ENCODE assay signal across 25 mouse cellular contexts in genomic region chr4:55583589-55583988, GRCm38 (mm10). TPM values are rescaled to one million over a fixed set of nuclear protein-coding genes. Genes with fewer than 3 reads are reported as not detected.
A peak's percentile ranks its signal among the peaks of the same experiment; 100 is the strongest.
DNase-seq lines count a peak whose midpoint lies in the region; ATAC-seq and TF ChIP-seq lines count a peak whose summit lies in the region.
"Had no signal": no experiment of that assay in that cellular context is flagged by ENCODE, and none has a peak within 500 bp of the region (broad histone marks: within the 10 kb centered on the region; RNA-seq: fewer than 3 reads in every experiment).

No protein-coding gene starts in this region.

- ATAC-seq in heart, embryonic 13.5 days (ENCODE audit: extremely low read depth, insufficient number of reproducible peaks, low FRiP score, low TSS enrichment) = 0 out of 2 replicates have a peak, but pooled peaks have one; percentile 42
- peak; percentile 81 for ATAC-seq in stomach, postnatal 0 days (ENCODE audit: low FRiP score, low TSS enrichment)
- ATAC-seq: forebrain, embryonic 14.5 days; forebrain, embryonic 16.5 days had no signal

- in situ Hi-C loops in ES-E14 (cut with MboI; ENCODE audit: low sequenced_read_pairs in 2 of 2, unreplicated experiment in 2 of 2) = no loop called here

- H3K4me3 ChIP-seq in heart, embryonic 13.5 days = no peak overlapping the region
- H3K4me3 ChIP-seq in ES-E14 (ENCODE audit: insufficient read depth in 1 of 2, low read depth in 1 of 2, low read length in 2 of 2, poor library complexity in 1 of 2, severe bottlenecking in 1 of 2) = no peak overlapping the region
- no peak overlapping the region for H3K4me3 ChIP-seq in stomach, postnatal 0 days (ENCODE audit: low read depth, low read length)
- no peak overlapping the region for H3K4me3 ChIP-seq in layer of hippocampus, adult 2 months
- H3K4me3 ChIP-seq: embryonic facial prominence, embryonic 13.5 days; embryonic facial prominence, embryonic 15.5 days; erythroblast, embryonic 14.5 days; forebrain, embryonic 10.5 days; forebrain, embryonic 12.5 days had no signal

- no peak overlapping the region for H3K4me2 ChIP-seq in heart, embryonic 13.5 days
- H3K4me2 ChIP-seq in stomach, postnatal 0 days (replicated peaks; ENCODE audit: low read depth) = no peak overlapping the region
- H3K4me2 ChIP-seq: embryonic facial prominence, embryonic 13.5 days; embryonic facial prominence, embryonic 15.5 days; forebrain, embryonic 12.5 days had no signal

- no peaks in the 10 kb centered on the region for H3K36me3 ChIP-seq in heart, embryonic 13.5 days
- H3K36me3 ChIP-seq in ES-E14 (ENCODE audit: control insufficient read depth, insufficient read depth, low read length, poor library complexity, severe bottlenecking) = no peaks in the 10 kb centered on the region
- no peaks in the 10 kb centered on the region for H3K36me3 ChIP-seq in stomach, postnatal 0 days (ENCODE audit: control insufficient read depth, insufficient read depth, low read length)
- H3K36me3 ChIP-seq: embryonic facial prominence, embryonic 13.5 days; embryonic facial prominence, embryonic 15.5 days; forebrain, embryonic 10.5 days; forebrain, embryonic 12.5 days had no signal

- no peaks in the 10 kb centered on the region for H3K4me1 ChIP-seq in heart, embryonic 13.5 days
- H3K4me1 ChIP-seq in ES-E14 (ENCODE audit: control insufficient read depth in 2 of 2, insufficient read depth in 2 of 2, low read length in 2 of 2, poor library complexity in 1 of 2) = no peaks in the 10 kb centered on the region
- H3K4me1 ChIP-seq in stomach, postnatal 0 days (replicated peaks; ENCODE audit: control insufficient read depth, insufficient read depth) = no peaks in the 10 kb centered on the region
- H3K4me1 ChIP-seq: embryonic facial prominence, embryonic 13.5 days; forebrain, embryonic 12.5 days had no signal

- no peak overlapping the region for H3K27ac ChIP-seq in heart, embryonic 13.5 days (replicated peaks)
- H3K27ac ChIP-seq in ES-E14 (ENCODE audit: insufficient read depth, low read depth, low read length, poor library complexity, severe bottlenecking) = no peak overlapping the region
- H3K27ac ChIP-seq in stomach, postnatal 0 days (replicated peaks) = no peak overlapping the region
- no peak overlapping the region for H3K27ac ChIP-seq in layer of hippocampus, adult 2 months
- H3K27ac ChIP-seq: embryonic facial prominence, embryonic 13.5 days; embryonic facial prominence, embryonic 15.5 days; forebrain, embryonic 10.5 days; forebrain, embryonic 12.5 days had no signal

- no peak for TF ChIP-seq CTCF in stomach, postnatal 0 days (IDR thresholded peaks at IDR 0.05; ENCODE audit: low read depth)
- no peak for TF ChIP-seq CTCF in layer of hippocampus, adult 2 months (conservative IDR thresholded peaks at IDR 0.05)

- WGBS in heart, embryonic 13.5 days = 45% methylated on average over 8 of the region's 8 CpGs
- WGBS in stomach, postnatal 0 days = 61% methylated on average over 8 of the region's 8 CpGs

- H3K9me3 ChIP-seq in heart, embryonic 13.5 days = no peaks in the 10 kb centered on the region
- H3K9me3 ChIP-seq in ES-E14 (ENCODE audit: control insufficient read depth, insufficient read depth, low read depth, low read length) = no peaks in the 10 kb centered on the region
- H3K9me3 ChIP-seq in stomach, postnatal 0 days (ENCODE audit: control insufficient read depth, low read length) = no peaks in the 10 kb centered on the region
- H3K9me3 ChIP-seq: embryonic facial prominence, embryonic 13.5 days; embryonic facial prominence, embryonic 15.5 days; forebrain, embryonic 10.5 days; forebrain, embryonic 12.5 days had no signal

- no peak for TF ChIP-seq EP300 in stomach, postnatal 0 days (optimal IDR thresholded peaks at IDR 0.05)

- no peak overlapping the region for H3K9ac ChIP-seq in heart, embryonic 13.5 days
- H3K9ac ChIP-seq in ES-E14 (ENCODE audit: insufficient read depth, low read depth, low read length, poor library complexity, severe bottlenecking) = no peak overlapping the region
- H3K9ac ChIP-seq in stomach, postnatal 0 days (ENCODE audit: low read length) = no peak overlapping the region
- H3K9ac ChIP-seq: embryonic facial prominence, embryonic 13.5 days; embryonic facial prominence, embryonic 15.5 days; forebrain, embryonic 12.5 days had no signal

- H3K27me3 ChIP-seq in heart, embryonic 13.5 days (replicated peaks) = no peaks in the 10 kb centered on the region
- no peaks in the 10 kb centered on the region for H3K27me3 ChIP-seq in stomach, postnatal 0 days (ENCODE audit: control insufficient read depth, insufficient read depth, low read length)
- H3K27me3 ChIP-seq: embryonic facial prominence, embryonic 13.5 days; embryonic facial prominence, embryonic 15.5 days; forebrain, embryonic 12.5 days had no signal

- DNase-seq in heart, adult 18-20 months = no peak
- DNase-seq in ES-E14 (ENCODE audit: low read depth, low spot score) = peak; percentile 6
- DNase-seq in ZHBTc4 (ENCODE audit: low read depth, low spot score) = peak; percentile 41
- DNase-seq in stomach, postnatal 0 days (ENCODE audit: low spot score) = no peak
- no peak for DNase-seq in kidney, postnatal 4 days
- DNase-seq in layer of hippocampus, adult 2 months (ENCODE audit: low spot score in 2 of 2) = no peak
- DNase-seq in kidney, postnatal 10 days = no peak
- DNase-seq: adrenal gland, adult 2 months; adrenal gland, postnatal 10 days; adrenal gland, postnatal 25 days; cerebellum, adult 11 months; cerebellum, adult 2 months; cerebellum, adult 9-10 months; cerebellum, postnatal 14 days; cerebellum, postnatal 36 days; embryo, embryonic 11 days had no signal

TF ChIP-seq in ES-E14, 5 proteins besides CTCF, POLR2A, EP300 and RAD21:
- TF ChIP-seq CHD2 (IDR thresholded peaks at IDR 0.05; ENCODE audit: low read depth, low read length) (no peak), HCFC1 (IDR thresholded peaks at IDR 0.05; ENCODE audit: borderline replicate concordance, insufficient read depth, low read length) (no peak), ZNF384 (IDR thresholded peaks at IDR 0.05; ENCODE audit: low read depth, low read length) (no peak), MAFK (IDR thresholded peaks at IDR 0.05; ENCODE audit: insufficient read depth, low read depth, low read length) (no peak), ZC3H11A (IDR thresholded peaks at IDR 0.05; ENCODE audit: borderline replicate concordance, low read depth, low read length) (no peak)

RNA-seq across cellular contexts. Expression of gene Klf4, which starts 51.3 kb away (rescaled TPM):
- 3.7 and 3.8 TPM in 2 replicates for polyA plus RNA-seq in heart, embryonic 13.5 days (2015; fragmentation: Nextera tagmentation; extraction: Ambion mirVana)
- total RNA-seq in heart, adult 18-20 months (2021) = 10 to 100 TPM; 40.8 to 43.4 TPM
- total RNA-seq in ES-E14 (2012; rRNA removed) = 55.6 and 98.4 TPM in 2 replicates
- polyA plus RNA-seq in stomach, postnatal 0 days (2015; fragmentation: Nextera tagmentation; extraction: Ambion mirVana) = 87.8 and 99.3 TPM in 2 replicates
- 1 to 10 TPM; 5.8 to 5.9 TPM for total RNA-seq in layer of hippocampus, adult 2 months (2021)
- total RNA-seq: MEL had no signal

Comparison
In these comparisons a context has a peak if more than half of its experiments do, and no peak if none do; other contexts are left out.
1. DNase-seq: peak in ES-E14 (single experiment) and ZHBTc4 (single experiment); none in heart, adult 18-20 months (0 of 2), stomach, postnatal 0 days (single experiment), kidney, postnatal 4 days (0 of 2), layer of hippocampus, adult 2 months (0 of 2) and kidney, postnatal 10 days (single experiment).